Mouse (Mus musculus): ENCODE data around the gene Ell2. TPM values are rescaled to one million over a fixed set of nuclear protein-coding genes. Genes with fewer than 3 reads are reported as not detected.

Gene Ell2
- polyA plus RNA-seq, 1 experiment from 2014 or later: 13.0 TPM

DNA sequence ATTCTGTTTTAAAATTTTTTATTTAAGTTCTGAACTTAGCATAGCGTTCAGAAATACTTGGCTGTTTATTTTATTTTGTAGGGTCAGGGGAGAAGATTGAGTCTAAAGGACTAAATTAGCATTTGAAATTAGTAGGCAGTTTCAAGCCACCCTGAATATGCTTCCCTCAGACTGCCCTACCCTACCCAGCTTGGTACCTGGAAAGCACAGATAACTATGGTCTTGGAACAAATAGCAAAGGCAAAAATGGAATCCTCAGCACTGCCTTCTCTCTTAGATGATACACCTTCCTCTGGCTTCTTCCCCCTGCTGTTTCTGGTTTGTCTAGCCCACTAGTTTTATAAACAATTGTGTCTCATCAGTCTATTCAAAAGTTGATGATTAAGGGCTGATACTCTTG is 23.3 kb downstream of the Ell2 start:
- Histone ChIP-seq H3K4me3 (ENCODE audit: low read depth, low read length) (no peak overlapping the region), H3K4me2 (replicated peaks; ENCODE audit: low read depth) (no peak overlapping the region), H3K27me3 (ENCODE audit: control insufficient read depth, insufficient read depth, low read length) (no peaks in the 10 kb centered on the region), H3K36me3 (ENCODE audit: control insufficient read depth, insufficient read depth, low read length) (no peaks in the 10 kb centered on the region), H3K9ac (ENCODE audit: low read length) (no peak overlapping the region), H3K9me3 (ENCODE audit: control insufficient read depth, low read length) (no peaks in the 10 kb centered on the region), H3K27ac (replicated peaks) (no peak overlapping the region), H3K4me1 (replicated peaks; ENCODE audit: control insufficient read depth, insufficient read depth) (no peaks in the 10 kb centered on the region)
- DNase-seq (ENCODE audit: low spot score) (no peak), ATAC-seq (ENCODE audit: low FRiP score, low TSS enrichment) (no peak)
- whole genome bisulfite sequencing: 58% methylated on average over 1 of the region's 1 CpGs
- no peak for TF ChIP-seq CTCF (IDR thresholded peaks at IDR 0.05; ENCODE audit: low read depth)
- no peak for TF ChIP-seq EP300 (optimal IDR thresholded peaks at IDR 0.05)

DNA sequence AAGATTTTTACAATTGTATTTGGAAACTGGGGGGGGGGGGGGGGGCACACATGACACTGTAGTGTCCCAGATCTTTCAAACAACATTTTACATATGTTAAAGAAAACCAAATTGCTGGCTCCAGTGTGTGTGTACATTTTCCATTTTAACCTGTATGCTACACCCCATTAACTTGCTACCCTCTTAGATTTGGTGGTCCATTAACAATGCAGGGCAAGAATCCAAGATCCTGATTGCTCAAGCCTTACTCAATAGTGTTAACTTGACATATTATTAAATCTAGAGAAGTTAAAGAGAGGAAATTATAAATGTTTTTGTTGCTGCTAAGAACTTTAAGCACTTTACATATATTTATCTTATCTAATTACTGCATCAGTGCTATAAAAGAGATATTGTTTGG is 24.2 kb downstream of the Ell2 start:
- DNase-seq (ENCODE audit: low spot score) (no peak), ATAC-seq (ENCODE audit: low FRiP score, low TSS enrichment) (no peak)
- no peak overlapping the region for H3K27ac ChIP-seq (replicated peaks)
- no peaks in the 10 kb centered on the region for H3K36me3 ChIP-seq (ENCODE audit: control insufficient read depth, insufficient read depth, low read length)
- H3K27me3 ChIP-seq (ENCODE audit: control insufficient read depth, insufficient read depth, low read length): no peaks in the 10 kb centered on the region
- no peak overlapping the region for H3K4me3 ChIP-seq (ENCODE audit: low read depth, low read length)
- H3K9me3 ChIP-seq (ENCODE audit: control insufficient read depth, low read length): no peaks in the 10 kb centered on the region
- no peaks in the 10 kb centered on the region for H3K4me1 ChIP-seq (replicated peaks; ENCODE audit: control insufficient read depth, insufficient read depth)
- TF ChIP-seq EP300 (optimal IDR thresholded peaks at IDR 0.05): no peak
- no peak for TF ChIP-seq CTCF (IDR thresholded peaks at IDR 0.05; ENCODE audit: low read depth)
- no peak overlapping the region for H3K4me2 ChIP-seq (replicated peaks; ENCODE audit: low read depth)
- H3K9ac ChIP-seq (ENCODE audit: low read length): no peak overlapping the region

DNA sequence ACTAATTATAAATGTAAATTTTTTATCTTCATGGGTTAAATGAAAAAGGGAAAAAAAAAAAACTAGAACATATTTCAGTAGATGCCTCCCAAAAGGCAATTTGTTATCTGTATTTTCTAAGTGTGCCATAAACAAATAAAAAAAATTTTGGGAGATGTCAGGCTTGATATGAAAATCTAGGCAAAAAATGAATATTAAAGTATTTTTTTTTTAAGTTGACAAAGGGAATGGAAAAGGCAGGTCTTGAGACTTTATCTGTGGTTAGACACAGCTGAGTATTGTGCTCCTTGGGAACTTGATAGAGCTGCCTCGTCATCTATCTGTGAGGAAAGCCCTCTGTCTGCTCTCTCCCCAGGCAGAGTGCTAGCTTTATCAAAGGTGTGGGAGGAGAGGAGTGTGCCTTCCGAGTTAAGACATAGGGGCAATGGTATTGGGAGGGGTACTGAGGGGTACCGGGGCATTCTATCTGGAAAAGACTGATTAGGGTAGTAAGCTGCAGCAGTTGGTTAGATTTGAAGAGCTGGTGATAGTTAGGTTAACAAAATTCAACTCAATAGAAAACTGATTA is 27.1 kb downstream of the Ell2 start:
- no peaks in the 10 kb centered on the region for H3K9me3 ChIP-seq (ENCODE audit: control insufficient read depth, low read length)
- H3K4me3 ChIP-seq (ENCODE audit: low read depth, low read length): no peak overlapping the region
- no peak overlapping the region for H3K9ac ChIP-seq (ENCODE audit: low read length)
- no peaks in the 10 kb centered on the region for H3K27me3 ChIP-seq (ENCODE audit: control insufficient read depth, insufficient read depth, low read length)
- TF ChIP-seq CTCF (IDR thresholded peaks at IDR 0.05; ENCODE audit: low read depth) (no peak), EP300 (optimal IDR thresholded peaks at IDR 0.05) (no peak)
- DNase-seq (ENCODE audit: low spot score) (no peak), ATAC-seq (ENCODE audit: low FRiP score, low TSS enrichment) (no peak)
- 63% methylated on average over 3 of the region's 3 CpGs for WGBS
- H3K4me2 ChIP-seq (replicated peaks; ENCODE audit: low read depth): no peak overlapping the region
- no peaks in the 10 kb centered on the region; the same call in 1 of the 2 replicates for H3K4me1 ChIP-seq (replicated peaks; ENCODE audit: control insufficient read depth, insufficient read depth)
- H3K36me3 ChIP-seq (ENCODE audit: control insufficient read depth, insufficient read depth, low read length): no peaks in the 10 kb centered on the region
- no peak overlapping the region for H3K27ac ChIP-seq (replicated peaks)

DNA sequence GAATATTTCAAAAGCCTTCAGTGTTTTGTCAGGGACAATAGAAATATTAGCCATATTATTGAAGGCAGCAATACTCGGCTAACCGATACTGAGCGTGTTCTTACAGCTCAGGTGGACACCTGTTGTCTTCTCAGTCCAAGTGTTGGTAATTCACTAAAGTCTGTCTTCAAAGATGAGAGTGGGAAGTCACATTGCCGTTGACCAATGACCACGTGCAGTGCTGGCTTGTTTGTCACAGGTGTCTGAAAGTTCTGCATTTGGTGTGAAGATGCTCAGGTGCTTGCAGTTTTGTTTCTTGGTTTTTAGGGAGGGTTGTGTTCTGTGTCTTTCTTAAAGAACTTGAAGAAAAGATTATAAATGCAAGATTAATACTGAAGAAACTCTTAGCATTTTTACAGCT is 27.7 kb downstream of the Ell2 start:
- Histone ChIP-seq H3K9me3 (ENCODE audit: control insufficient read depth, low read length) (no peaks in the 10 kb centered on the region), H3K27me3 (ENCODE audit: control insufficient read depth, insufficient read depth, low read length) (no peaks in the 10 kb centered on the region), H3K9ac (ENCODE audit: low read length) (no peak overlapping the region), H3K4me1 (replicated peaks; ENCODE audit: control insufficient read depth, insufficient read depth) (peaks cover 3% of the 10 kb centered on the region; the same call in 1 of the 2 replicates), H3K4me3 (ENCODE audit: low read depth, low read length) (no peak overlapping the region), H3K27ac (replicated peaks) (no peak overlapping the region), H3K36me3 (ENCODE audit: control insufficient read depth, insufficient read depth, low read length) (no peaks in the 10 kb centered on the region), H3K4me2 (replicated peaks; ENCODE audit: low read depth) (no peak overlapping the region)
- DNase-seq (ENCODE audit: low spot score) (no peak), ATAC-seq (ENCODE audit: low FRiP score, low TSS enrichment) (no peak)
- 91% methylated on average over 5 of the region's 5 CpGs for WGBS
- TF ChIP-seq EP300 (optimal IDR thresholded peaks at IDR 0.05) (no peak), CTCF (IDR thresholded peaks at IDR 0.05; ENCODE audit: low read depth) (no peak)

DNA sequence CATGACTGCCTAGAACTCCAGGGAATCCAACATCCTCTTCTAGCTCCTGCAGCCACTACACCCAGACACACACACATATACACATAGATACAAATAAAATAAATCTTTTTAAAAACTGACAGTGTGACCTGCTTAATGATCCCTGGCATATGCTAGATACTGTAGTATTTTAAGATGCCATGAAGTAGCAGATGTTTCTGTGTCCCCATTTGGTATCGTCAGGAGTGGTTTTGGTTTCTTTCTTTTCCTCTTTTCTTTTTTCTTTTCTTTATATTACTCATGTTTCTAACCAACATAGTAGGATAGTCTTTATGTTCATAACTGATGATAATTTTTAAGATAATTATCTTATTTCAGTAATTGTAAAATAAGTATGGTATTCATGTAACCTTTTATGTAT is 29.0 kb downstream of the Ell2 start:
- TF ChIP-seq EP300 (optimal IDR thresholded peaks at IDR 0.05) (no peak), CTCF (IDR thresholded peaks at IDR 0.05; ENCODE audit: low read depth) (no peak)
- Histone ChIP-seq H3K4me3 (ENCODE audit: low read depth, low read length) (no peak overlapping the region), H3K9ac (ENCODE audit: low read length) (no peak overlapping the region), H3K36me3 (ENCODE audit: control insufficient read depth, insufficient read depth, low read length) (no peaks in the 10 kb centered on the region), H3K4me2 (replicated peaks; ENCODE audit: low read depth) (no peak overlapping the region), H3K4me1 (replicated peaks; ENCODE audit: control insufficient read depth, insufficient read depth) (peaks cover 3% of the 10 kb centered on the region), H3K27ac (replicated peaks) (no peak overlapping the region), H3K9me3 (ENCODE audit: control insufficient read depth, low read length) (no peaks in the 10 kb centered on the region), H3K27me3 (ENCODE audit: control insufficient read depth, insufficient read depth, low read length) (no peaks in the 10 kb centered on the region)
- DNase-seq (ENCODE audit: low spot score) (no peak), ATAC-seq (ENCODE audit: low FRiP score, low TSS enrichment) (no peak)
- 98% methylated on average over 1 of the region's 1 CpGs for WGBS

DNA sequence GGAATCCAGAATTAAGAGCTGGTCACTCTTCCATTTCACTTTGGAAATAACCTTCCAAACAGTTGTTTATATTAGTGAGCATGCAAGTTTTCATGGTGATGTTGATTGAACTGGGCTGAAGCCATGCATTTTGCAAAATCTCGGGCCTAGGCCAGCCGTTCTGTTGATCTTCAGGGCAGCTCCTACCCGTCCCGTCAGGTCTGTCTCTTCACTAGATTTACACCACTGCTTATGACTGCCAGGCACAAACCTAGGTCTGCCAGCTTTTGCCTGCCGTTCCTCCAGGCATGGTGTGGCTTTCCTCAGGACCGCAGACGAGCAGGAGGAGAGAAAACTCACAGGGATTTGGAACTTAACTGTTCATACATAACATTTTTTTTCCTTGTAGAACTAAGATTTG is 31.4 kb downstream of the Ell2 start:
- peaks cover 3% of the 10 kb centered on the region for H3K4me1 ChIP-seq (replicated peaks; ENCODE audit: control insufficient read depth, insufficient read depth)
- DNase-seq (ENCODE audit: low spot score) (no peak), ATAC-seq (ENCODE audit: low FRiP score, low TSS enrichment) (no peak)
- H3K27ac ChIP-seq (replicated peaks): 0 out of 2 replicates have a peak overlapping the region, but pooled peaks have one; percentile 9
- H3K27me3 ChIP-seq (ENCODE audit: control insufficient read depth, insufficient read depth, low read length): no peaks in the 10 kb centered on the region
- H3K36me3 ChIP-seq (ENCODE audit: control insufficient read depth, insufficient read depth, low read length): no peaks in the 10 kb centered on the region
- H3K9me3 ChIP-seq (ENCODE audit: control insufficient read depth, low read length): no peaks in the 10 kb centered on the region
- TF ChIP-seq CTCF (IDR thresholded peaks at IDR 0.05; ENCODE audit: low read depth) (no peak), EP300 (optimal IDR thresholded peaks at IDR 0.05) (no peak)
- no peak overlapping the region for H3K4me2 ChIP-seq (replicated peaks; ENCODE audit: low read depth)
- 32% methylated on average over 7 of the region's 7 CpGs for WGBS
- no peak overlapping the region for H3K4me3 ChIP-seq (ENCODE audit: low read depth, low read length)
- H3K9ac ChIP-seq (ENCODE audit: low read length): no peak overlapping the region
